Mouse (Mus musculus): ENCODE results near the gene Rims4. TPM values are rescaled to one million over a fixed set of nuclear protein-coding genes. Genes with fewer than 3 reads are reported as not detected.

The Rims4 gene
- polyA plus RNA-seq, 1 experiment from 2014 or later, result 1.6 TPM

DNA sequence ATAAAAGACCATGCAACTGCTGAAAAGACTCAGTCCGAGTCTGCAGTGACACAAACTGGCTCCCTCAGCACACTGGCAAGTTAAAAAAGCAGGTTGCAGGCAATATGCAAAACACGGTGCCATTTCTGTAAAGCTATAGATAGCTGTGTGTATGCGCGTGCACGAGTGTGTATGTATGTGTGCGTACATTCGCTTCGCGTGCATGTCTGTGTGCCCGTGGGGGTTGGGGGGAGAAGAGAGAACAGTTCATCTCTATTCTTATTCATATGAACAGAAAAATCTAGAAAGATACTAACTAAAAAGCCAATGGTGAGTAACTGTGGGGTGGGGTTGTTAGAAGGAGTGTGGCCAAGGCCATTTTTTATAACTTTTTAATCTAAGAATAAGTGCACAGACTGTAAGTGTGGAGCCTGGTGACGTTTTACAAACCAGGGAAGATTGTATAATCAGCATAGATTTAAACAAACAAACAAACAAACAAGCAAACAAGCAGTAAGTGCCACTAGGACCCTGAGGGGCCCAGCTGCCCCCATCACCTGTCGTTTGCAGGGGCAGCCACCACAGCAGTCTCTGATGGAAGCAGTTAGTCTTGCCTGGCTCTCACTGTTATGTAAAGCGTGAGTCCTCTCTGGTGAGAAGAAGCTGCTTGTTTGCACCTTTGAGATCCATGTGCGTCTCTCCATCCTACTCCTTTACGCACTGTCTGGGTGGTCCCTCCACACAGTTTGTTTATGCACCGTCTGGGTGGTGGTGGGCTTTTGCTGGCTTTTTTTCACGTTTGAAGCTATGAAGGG is 35.4 kb downstream of the Rims4 start:
- 66% methylated on average over 17 of the region's 17 CpGs for WGBS
- H3K4me1 ChIP-seq, result 0 out of 2 replicates have a peak, but pooled peaks cover 6% of the 10 kb centered on the region
- ATAC-seq (replicated peaks; ENCODE audit: low FRiP score), result no peak

DNA sequence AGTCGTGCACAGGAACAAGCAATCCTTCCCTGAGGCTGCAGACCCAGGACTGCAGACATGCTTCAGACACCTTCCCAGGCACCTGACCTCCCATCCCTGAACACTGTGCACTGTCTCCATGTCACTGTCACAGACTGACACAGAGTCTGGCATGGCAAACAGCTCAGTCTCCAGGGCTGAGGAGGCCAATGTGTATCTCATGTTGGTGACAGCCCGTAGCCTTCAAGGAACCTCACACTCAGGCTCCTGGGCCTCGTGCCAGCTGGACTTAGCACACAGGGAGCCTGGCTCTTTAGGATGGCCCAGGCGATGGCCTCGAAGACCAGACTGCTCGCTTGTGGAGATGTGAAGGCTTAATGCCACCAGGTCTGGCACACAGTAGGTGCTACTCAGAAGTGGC is 37.6 kb downstream of the Rims4 start:
- Histone ChIP-seq H3K9me3 (replicated peaks) (no peaks in the 10 kb centered on the region), H3K27ac (no peak overlapping the region), H3K36me3 (no peaks in the 10 kb centered on the region), H3K4me1 (0 out of 2 replicates have a peak, but pooled peaks cover 3% of the 10 kb centered on the region), H3K4me3 (replicated peaks) (no peak overlapping the region), H3K9ac (no peak overlapping the region), H3K27me3 (no peaks in the 10 kb centered on the region), H3K4me2 (no peak overlapping the region)
- ATAC-seq (replicated peaks; ENCODE audit: low FRiP score), result no peak
- 80% methylated on average over 6 of the region's 6 CpGs for WGBS

More for the DNA sequence above, 35.4 kb downstream of the Rims4 start:
- Histone ChIP-seq H3K27me3 (no peaks in the 10 kb centered on the region), H3K9me3 (replicated peaks) (no peaks in the 10 kb centered on the region), H3K4me3 (replicated peaks) (no peak overlapping the region), H3K9ac (no peak overlapping the region), H3K36me3 (no peaks in the 10 kb centered on the region), H3K27ac (no peak overlapping the region), H3K4me2 (no peak overlapping the region)

DNA sequence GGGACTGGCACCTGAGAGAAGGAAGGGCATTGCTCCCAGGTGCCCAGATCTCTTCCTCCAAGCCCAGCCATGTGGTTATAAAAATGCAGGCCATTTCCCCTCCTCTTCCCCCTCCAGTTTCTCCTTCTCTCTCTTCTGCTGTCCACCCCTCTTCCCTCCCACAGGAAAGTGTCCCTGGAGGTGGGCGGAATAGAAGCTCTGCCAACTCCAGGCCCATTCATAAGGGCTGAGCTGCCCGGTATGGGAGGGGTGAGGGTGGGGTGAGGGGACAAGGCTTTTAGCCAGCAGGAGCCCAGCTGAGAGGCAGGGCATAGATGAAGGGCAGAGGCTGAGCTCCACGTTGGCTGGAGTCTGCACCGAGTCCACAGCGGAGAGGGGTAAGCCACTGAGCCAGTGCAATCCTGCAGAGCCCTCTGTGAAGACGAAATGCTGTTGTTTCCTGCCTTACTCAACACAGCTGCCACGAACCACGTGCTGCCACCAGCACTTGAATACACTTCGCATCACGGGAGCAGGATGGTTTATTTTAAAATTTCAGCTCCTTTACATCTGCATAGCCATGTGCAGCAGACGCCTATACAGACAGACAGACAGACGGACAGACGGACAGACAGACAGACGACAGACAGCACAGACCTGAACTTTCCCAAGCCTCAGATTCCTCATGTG is 41.5 kb downstream of the Rims4 start:
- no peak for ATAC-seq (replicated peaks; ENCODE audit: low FRiP score)
- H3K4me1 ChIP-seq, result 0 out of 2 replicates have a peak, but pooled peaks cover 3% of the 10 kb centered on the region
- WGBS, result 79% methylated on average over 14 of the region's 14 CpGs
- H3K36me3 ChIP-seq, result no peaks in the 10 kb centered on the region
- no peak overlapping the region for H3K27ac ChIP-seq
- H3K4me2 ChIP-seq, result no peak overlapping the region
- no peak overlapping the region for H3K4me3 ChIP-seq (replicated peaks)
- H3K9me3 ChIP-seq (replicated peaks), result no peaks in the 10 kb centered on the region
- no peak overlapping the region for H3K9ac ChIP-seq
- H3K27me3 ChIP-seq, result no peaks in the 10 kb centered on the region

DNA sequence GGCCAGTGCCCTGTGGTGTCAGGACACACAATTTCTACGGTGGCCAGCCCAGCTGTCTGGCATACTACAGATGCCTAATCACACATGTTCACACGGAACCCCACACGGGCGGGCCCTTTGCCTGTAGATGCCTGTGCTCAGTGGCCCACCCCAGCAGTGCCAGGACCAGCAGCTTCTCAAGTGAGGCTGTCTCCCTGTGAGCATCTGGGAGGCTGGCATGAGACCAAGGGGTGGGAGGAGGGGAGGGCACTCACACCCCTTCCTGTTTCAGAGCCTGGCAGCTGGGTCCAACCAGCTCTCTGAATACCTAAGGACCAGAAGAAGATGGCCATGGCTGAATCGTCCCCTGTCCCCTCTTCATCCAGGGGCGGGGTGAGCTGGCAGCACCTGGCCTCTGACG is 43.0 kb downstream of the Rims4 start:
- H3K4me3 ChIP-seq (replicated peaks), result no peak overlapping the region
- H3K36me3 ChIP-seq, result no peaks in the 10 kb centered on the region
- no peaks in the 10 kb centered on the region for H3K27me3 ChIP-seq
- 72% methylated on average over 7 of the region's 7 CpGs for WGBS
- H3K4me1 ChIP-seq, result 0 out of 2 replicates have a peak, but pooled peaks cover 3% of the 10 kb centered on the region
- no peak for ATAC-seq (replicated peaks; ENCODE audit: low FRiP score)
- H3K27ac ChIP-seq, result no peak overlapping the region
- no peaks in the 10 kb centered on the region for H3K9me3 ChIP-seq (replicated peaks)
- no peak overlapping the region for H3K9ac ChIP-seq
- H3K4me2 ChIP-seq, result no peak overlapping the region

DNA sequence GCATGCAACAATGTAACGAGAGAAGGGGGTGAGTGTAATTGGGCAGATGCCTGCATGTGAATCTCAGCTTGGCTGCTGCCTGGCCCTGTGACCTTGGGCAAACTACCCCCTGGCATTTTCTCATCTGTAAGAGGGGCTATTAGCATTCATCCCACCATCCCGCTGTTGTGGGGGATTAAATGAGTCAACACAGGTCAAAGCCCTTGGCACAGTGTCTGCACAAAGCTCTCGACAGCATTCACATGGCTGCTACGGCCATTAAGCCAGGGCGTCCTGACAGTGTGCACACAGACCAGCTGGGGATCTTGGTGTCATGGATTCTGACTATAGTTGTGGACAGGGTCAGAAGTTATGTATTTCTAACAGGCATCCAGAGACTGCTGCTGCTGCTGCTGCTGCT is 43.6 kb downstream of the Rims4 start:
- H3K4me1 ChIP-seq, result 0 out of 2 replicates have a peak, but pooled peaks cover 3% of the 10 kb centered on the region
- H3K36me3 ChIP-seq, result no peaks in the 10 kb centered on the region
- no peaks in the 10 kb centered on the region for H3K9me3 ChIP-seq (replicated peaks)
- no peak overlapping the region for H3K4me3 ChIP-seq (replicated peaks)
- 47% methylated on average over 5 of the region's 5 CpGs for WGBS
- H3K27me3 ChIP-seq, result peaks cover 5% of the 10 kb centered on the region; the same call in 1 of the 2 replicates
- no peak overlapping the region for H3K9ac ChIP-seq
- no peak overlapping the region for H3K4me2 ChIP-seq
- no peak overlapping the region for H3K27ac ChIP-seq
- ATAC-seq (replicated peaks; ENCODE audit: low FRiP score), result no peak

DNA sequence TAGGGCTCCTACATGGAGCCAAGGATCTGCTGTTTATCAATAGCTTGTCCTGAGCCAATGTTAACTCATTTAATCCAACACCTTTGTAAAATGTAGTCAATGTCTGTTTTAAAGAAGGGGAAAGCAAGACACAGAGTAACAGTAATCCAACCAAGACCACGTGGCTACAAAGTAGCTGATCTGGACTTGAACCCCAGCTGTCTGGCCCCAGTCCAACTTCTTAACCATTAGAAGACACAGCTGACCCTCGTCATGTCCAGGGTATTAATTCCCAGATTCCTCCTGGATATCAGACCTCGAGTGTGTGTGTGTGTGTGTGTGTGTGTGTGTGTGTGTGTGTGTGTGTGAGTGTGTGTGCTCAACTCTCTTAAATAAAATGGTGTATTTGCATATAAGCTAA is 46.6 kb downstream of the Rims4 start:
- no peak for ATAC-seq (replicated peaks; ENCODE audit: low FRiP score)
- no peaks in the 10 kb centered on the region for H3K9me3 ChIP-seq (replicated peaks)
- H3K27me3 ChIP-seq, result peaks cover 5% of the 10 kb centered on the region; the same call in 1 of the 2 replicates
- no peak overlapping the region for H3K4me2 ChIP-seq
- 56% methylated on average over 3 of the region's 3 CpGs for WGBS
- no peaks in the 10 kb centered on the region for H3K36me3 ChIP-seq
- 0 out of 2 replicates have a peak, but pooled peaks cover 3% of the 10 kb centered on the region for H3K4me1 ChIP-seq
- H3K9ac ChIP-seq, result no peak overlapping the region
- H3K4me3 ChIP-seq (replicated peaks), result no peak overlapping the region
- H3K27ac ChIP-seq, result no peak overlapping the region

DNA sequence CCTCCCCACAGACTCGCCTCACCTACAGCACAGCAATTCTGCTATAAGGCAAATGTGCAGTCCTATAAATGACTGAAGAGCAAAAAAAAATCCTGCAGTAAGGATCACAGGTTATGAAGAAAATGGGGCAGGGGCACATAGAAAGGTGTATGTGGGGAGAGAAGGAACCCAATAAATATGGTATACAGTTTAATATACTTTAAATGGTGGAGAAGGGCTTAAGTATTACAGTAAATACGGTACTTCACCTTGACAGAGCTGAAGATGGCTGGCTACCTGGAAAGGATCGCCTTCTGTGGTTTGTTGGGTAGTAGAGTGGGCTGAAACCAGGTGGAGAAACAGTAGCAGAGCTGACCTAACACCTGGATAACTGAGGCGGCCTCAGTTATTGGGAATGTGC is 47.2 kb downstream of the Rims4 start:
- ATAC-seq (replicated peaks; ENCODE audit: low FRiP score), result no peak
- Histone ChIP-seq H3K27ac (no peak overlapping the region), H3K4me1 (0 out of 2 replicates have a peak, but pooled peaks cover 3% of the 10 kb centered on the region), H3K9ac (no peak overlapping the region), H3K9me3 (replicated peaks) (no peaks in the 10 kb centered on the region), H3K4me3 (replicated peaks) (no peak overlapping the region), H3K36me3 (no peaks in the 10 kb centered on the region), H3K4me2 (no peak overlapping the region), H3K27me3 (peaks cover 5% of the 10 kb centered on the region; the same call in 1 of the 2 replicates)
- 88% methylated on average over 4 of the region's 4 CpGs for WGBS

DNA sequence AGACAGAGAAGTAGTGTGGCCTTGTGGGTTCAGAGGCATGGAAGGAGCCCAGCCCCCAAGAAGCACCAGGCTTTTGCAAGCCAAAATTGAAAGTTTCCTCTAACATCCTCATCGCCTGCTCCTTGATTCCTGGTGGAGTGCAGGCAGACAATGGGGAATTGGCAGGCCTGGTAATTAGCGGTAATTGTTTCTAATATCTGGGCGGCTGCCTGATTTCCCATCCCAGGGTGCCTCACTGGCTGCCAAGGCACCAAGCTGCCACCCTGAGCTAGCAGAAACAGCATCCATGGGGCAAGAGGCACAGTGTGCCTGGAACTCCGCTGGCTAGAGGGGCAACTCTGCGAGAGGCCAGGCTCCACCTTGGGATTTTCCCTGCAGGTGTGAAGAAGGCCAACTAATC is 48.7 kb downstream of the Rims4 start:
- Histone ChIP-seq H3K4me3 (replicated peaks) (no peak overlapping the region), H3K4me2 (no peak overlapping the region), H3K27ac (no peak overlapping the region), H3K9me3 (replicated peaks) (no peaks in the 10 kb centered on the region), H3K4me1 (no peaks in the 10 kb centered on the region), H3K27me3 (peaks cover 5% of the 10 kb centered on the region; the same call in 1 of the 2 replicates), H3K36me3 (no peaks in the 10 kb centered on the region), H3K9ac (no peak overlapping the region)
- ATAC-seq (replicated peaks; ENCODE audit: low FRiP score), result no peak
- 52% methylated on average over 5 of the region's 5 CpGs for WGBS

DNA sequence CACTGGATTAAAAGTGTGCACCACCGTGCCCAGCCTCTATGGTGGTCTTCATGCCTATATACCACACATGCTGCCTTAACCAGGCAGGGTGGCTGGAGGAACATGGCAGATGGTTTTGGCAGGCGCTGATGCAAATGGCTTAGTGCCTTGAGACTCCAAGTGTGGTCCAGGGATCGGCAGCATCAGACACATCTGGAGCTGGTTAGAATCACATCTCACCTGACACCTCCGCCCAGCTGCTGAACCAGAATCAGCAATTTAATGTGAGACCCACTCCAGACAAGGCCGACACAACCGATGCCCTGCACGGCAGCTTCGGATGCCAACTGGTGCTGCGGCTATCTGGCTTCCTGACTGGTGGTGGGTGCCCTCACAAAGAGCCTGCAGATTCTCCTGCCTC is 52.4 kb downstream of the Rims4 start:
- 92% methylated on average over 9 of the region's 9 CpGs for WGBS
- Histone ChIP-seq H3K4me3 (replicated peaks) (no peak overlapping the region), H3K4me1 (no peaks in the 10 kb centered on the region), H3K27me3 (peaks cover 5% of the 10 kb centered on the region; the same call in 1 of the 2 replicates), H3K27ac (no peak overlapping the region), H3K9ac (no peak overlapping the region), H3K9me3 (replicated peaks) (no peaks in the 10 kb centered on the region), H3K4me2 (no peak overlapping the region), H3K36me3 (no peaks in the 10 kb centered on the region)
- no peak for ATAC-seq (replicated peaks; ENCODE audit: low FRiP score)

DNA sequence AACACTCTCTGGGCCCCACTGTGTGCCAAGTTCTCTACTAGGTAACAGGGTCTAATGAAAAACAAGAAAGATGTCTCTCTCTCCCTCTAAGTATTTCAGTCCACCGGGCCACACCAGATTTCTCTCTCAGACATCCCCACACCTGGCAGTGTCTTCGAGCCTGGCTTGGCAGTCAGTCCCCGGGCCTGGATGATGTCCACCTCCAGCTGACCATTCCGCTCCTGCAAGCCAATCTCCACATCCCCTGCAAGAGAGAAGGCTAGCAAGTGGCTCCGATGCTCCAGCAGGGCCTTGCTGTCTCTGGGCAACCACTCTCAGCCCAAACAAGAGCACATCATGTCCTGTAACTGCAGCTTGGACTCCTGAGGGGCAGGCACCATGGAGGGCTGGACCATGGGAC is 53.2 kb downstream of the Rims4 start:
- no peaks in the 10 kb centered on the region for H3K36me3 ChIP-seq
- H3K27ac ChIP-seq, result no peak overlapping the region
- H3K4me3 ChIP-seq (replicated peaks), result no peak overlapping the region
- WGBS, result 92% methylated on average over 5 of the region's 5 CpGs
- H3K9me3 ChIP-seq (replicated peaks), result no peaks in the 10 kb centered on the region
- H3K9ac ChIP-seq, result no peak overlapping the region
- no peaks in the 10 kb centered on the region for H3K4me1 ChIP-seq
- H3K4me2 ChIP-seq, result no peak overlapping the region
- no peak for ATAC-seq (replicated peaks; ENCODE audit: low FRiP score)
- H3K27me3 ChIP-seq, result peaks cover 5% of the 10 kb centered on the region; the same call in 1 of the 2 replicates

DNA sequence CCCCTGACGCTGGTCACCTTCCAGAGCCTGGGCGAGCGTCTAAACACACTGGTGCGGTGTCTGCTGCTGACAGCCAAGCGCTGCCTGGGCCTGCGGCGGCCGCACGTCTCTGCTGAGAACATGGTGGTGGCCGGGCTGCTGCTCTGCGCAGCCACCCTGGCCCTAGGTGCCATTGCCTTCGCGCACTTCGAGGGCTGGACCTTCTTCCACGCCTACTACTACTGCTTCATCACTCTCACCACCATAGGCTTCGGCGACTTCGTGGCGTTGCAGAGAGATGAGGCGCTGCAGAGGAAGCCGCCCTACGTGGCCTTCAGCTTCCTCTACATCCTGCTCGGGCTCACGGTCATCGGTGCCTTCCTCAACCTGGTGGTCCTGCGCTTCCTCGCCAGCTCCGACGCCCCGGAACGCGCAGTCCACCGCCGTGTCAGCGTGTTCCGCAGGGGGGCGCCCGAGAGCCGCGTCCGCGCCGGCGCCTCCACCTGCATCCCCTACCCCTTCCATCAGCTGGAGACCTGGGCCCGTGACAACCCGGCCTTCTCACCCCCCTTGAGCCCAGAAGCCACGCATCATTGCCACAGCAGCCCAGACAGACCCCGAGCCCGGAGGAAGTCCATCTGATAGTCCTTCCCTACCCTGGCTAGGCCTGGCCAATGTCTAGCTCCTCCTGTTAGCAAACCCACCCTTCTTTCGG is 60.1 kb downstream of the Rims4 start:
- Histone ChIP-seq H3K36me3 (no peaks in the 10 kb centered on the region), H3K27ac (no peak overlapping the region), H3K9me3 (replicated peaks) (no peaks in the 10 kb centered on the region), H3K9ac (no peak overlapping the region), H3K27me3 (peaks cover 61% of the 10 kb centered on the region), H3K4me2 (peak overlapping the region; percentile 39), H3K4me1 (peaks cover 12% of the 10 kb centered on the region), H3K4me3 (replicated peaks) (peak overlapping the region; percentile 3; the same call in 1 of the 2 replicates)
- WGBS, result 15% methylated on average over 50 of the region's 50 CpGs
- peak; percentile 62 for ATAC-seq (replicated peaks; ENCODE audit: low FRiP score)

DNA sequence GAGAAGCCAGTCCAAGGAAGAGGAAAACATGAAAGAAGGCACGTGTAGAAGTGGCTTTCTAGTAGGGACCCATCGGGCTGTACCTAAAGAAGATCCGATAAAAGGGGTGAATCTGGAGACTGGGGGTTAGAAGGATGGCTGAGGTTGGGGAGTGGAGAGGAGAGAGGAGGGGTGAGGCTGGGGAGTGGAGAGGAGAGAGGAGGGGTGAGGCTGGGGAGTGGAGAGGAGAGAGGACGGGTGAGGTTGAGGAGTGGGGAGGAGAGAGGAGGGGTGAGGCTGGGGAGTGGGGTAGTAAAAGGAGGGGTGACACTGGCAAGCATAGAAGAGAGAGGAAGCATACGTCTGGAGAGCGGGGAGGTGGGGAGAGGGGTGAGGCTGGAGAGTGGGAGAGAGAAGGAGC is 61.2 kb downstream of the Rims4 start:
- no peak overlapping the region for H3K9ac ChIP-seq
- no peaks in the 10 kb centered on the region for H3K36me3 ChIP-seq
- WGBS, result 76% methylated on average over 6 of the region's 6 CpGs
- 0 out of 2 replicates have a peak, but pooled peaks have one; percentile 47 for ATAC-seq (replicated peaks; ENCODE audit: low FRiP score)
- no peak overlapping the region for H3K27ac ChIP-seq
- no peak overlapping the region for H3K4me3 ChIP-seq (replicated peaks)
- H3K27me3 ChIP-seq, result peaks cover 70% of the 10 kb centered on the region
- no peak overlapping the region for H3K4me2 ChIP-seq
- H3K4me1 ChIP-seq, result peaks cover 13% of the 10 kb centered on the region
- H3K9me3 ChIP-seq (replicated peaks), result no peaks in the 10 kb centered on the region

Data from kidney, embryonic 15.5 days (tissue).